Mouse (Mus musculus) adrenal gland (tissue): ENCODE measurements around the gene Eras.

Experiments used
- intact Hi-C: fragments of 180-260 bp; cut with DNase I; formaldehyde crosslinking; loops from one replicate; pipeline ENCODE4 v1.15.1; 2025
- long read RNA-seq, 2 experiments: library from polyadenylated mRNA; unstranded; transcript quantifications; one replicate each; pipeline ENCODE4 v2.0.0; 2020; ENCODE audit warnings: borderline replicate concordance in 1 of 2; ENCODE audit not compliant: insufficient replicate concordance in 1 of 2

Gene Eras
- long read RNA-seq, experiment 1 = 0 reads
- long read RNA-seq, experiment 2 = 0 reads

GRCm38 (mm10) chrX:7928270-7928790 lies at the start of gene Eras:
Gene Eras, minus strand, starts transcription at chrX:7928607.
- intact Hi-C loops = loop anchor here (10.0 kb wide), 1 partner anchor 186 kb away; no protein-coding TSS in a partner anchor

GRCm38 (mm10) chrX:7977892-7978291 lies 49.5 kb upstream of the Eras start, which contains the start of gene Gata1:
Gene Gata1, minus strand, starts transcription at chrX:7978071.
- intact Hi-C loops = no loop called here

- intact Hi-C loops = no loop called here
These were observed 42.9 kb upstream of the Eras start for GRCm38 (mm10) chrX:7971292-7971691.

GRCm38 (mm10) chrX:7968899-7969298 lies 40.5 kb upstream of the Eras start:
- intact Hi-C loops = no loop called here

GRCm38 (mm10) chrX:7968226-7968625 lies 39.8 kb upstream of the Eras start:
- intact Hi-C loops = no loop called here

- intact Hi-C loops = no loop called here
These were observed 39.3 kb upstream of the Eras start for GRCm38 (mm10) chrX:7967596-7968201.

GRCm38 (mm10) chrX:7966161-7966560 lies 37.8 kb upstream of the Eras start:
- intact Hi-C loops = no loop called here

GRCm38 (mm10) chrX:7963829-7964626 lies 35.6 kb upstream of the Eras start:
- intact Hi-C loops = no loop called here

- intact Hi-C loops = no loop called here
These were observed 30.5 kb upstream of the Eras start for GRCm38 (mm10) chrX:7958868-7959267.

- intact Hi-C loops = no loop called here
These were observed 21.7 kb upstream of the Eras start for GRCm38 (mm10) chrX:7950091-7950490.

- intact Hi-C loops = no loop called here
These were observed 19.6 kb upstream of the Eras start for GRCm38 (mm10) chrX:7947900-7948492.

GRCm38 (mm10) chrX:7947108-7947899 lies 18.9 kb upstream of the Eras start, which contains the start of gene Hdac6:
Gene Hdac6, minus strand, starts transcription at chrX:7947889.
- intact Hi-C loops = no loop called here

- intact Hi-C loops = no loop called here
These were observed 17.2 kb upstream of the Eras start for GRCm38 (mm10) chrX:7945618-7946017.

GRCm38 (mm10) chrX:7937667-7938066 lies 9.3 kb upstream of the Eras start:
- intact Hi-C loops = no loop called here

GRCm38 (mm10) chrX:7936874-7937273 lies 8.5 kb upstream of the Eras start:
- intact Hi-C loops = no loop called here

GRCm38 (mm10) chrX:7927116-7927515 lies 1.3 kb downstream of the Eras start:
- intact Hi-C loops = loop anchor here (10.0 kb wide), 1 partner anchor 188 kb away; no protein-coding TSS in a partner anchor

- intact Hi-C loops = loop anchor here (10.0 kb wide), 1 partner anchor 189 kb away; no protein-coding TSS in a partner anchor
These were observed 2.1 kb downstream of the Eras start for GRCm38 (mm10) chrX:7926266-7926665.

- intact Hi-C loops = loop anchor here (10.0 kb wide), 1 partner anchor 193 kb away; no protein-coding TSS in a partner anchor
These were observed 6.4 kb downstream of the Eras start for GRCm38 (mm10) chrX:7922032-7922431.

- intact Hi-C loops = loop anchor here (5.0 to 10.0 kb wide), 2 partner anchors 98 to 195 kb away; partner anchors contain the start of gene Glod5
These were observed 8.6 kb downstream of the Eras start, which contains the start of gene Pcsk1n for GRCm38 (mm10) chrX:7919601-7920383. Gene Pcsk1n, plus strand, starts transcription at chrX:7919822.

GRCm38 (mm10) chrX:7917960-7918359 lies 10.4 kb downstream of the Eras start:
- intact Hi-C loops = loop anchor here (5.0 kb wide), 1 partner anchor 99 kb away; the partner anchor contains the start of gene Glod5
